In genomic region chr1:118311622-118312326, GRCm38 (mm10) we compare ENCODE assay signal across 8 mouse cellular contexts. TPM values are rescaled to one million over a fixed set of nuclear protein-coding genes. Genes with fewer than 3 reads are reported as not detected.
DNase-seq lines count a peak whose midpoint lies in the region; ATAC-seq and TF ChIP-seq lines count a peak whose summit lies in the region.

Gene Tsn (minus strand): TSS chr1:118311739.

- 51% methylated on average over 12 of the region's 12 CpGs for WGBS in kidney, embryonic 16.5 days
- WGBS in intestine, embryonic 14.5 days, result 53% methylated on average over 12 of the region's 12 CpGs
- 27% methylated on average over 12 of the region's 12 CpGs for WGBS in lung, postnatal 0 days
- 50% methylated on average over 12 of the region's 12 CpGs for WGBS in stomach, embryonic 14.5 days

- peak within 1 kb of the TSS; percentile 89 for H3K9ac ChIP-seq in kidney, embryonic 16.5 days (replicated peaks; ENCODE audit: low read length)
- H3K9ac ChIP-seq in intestine, embryonic 14.5 days (ENCODE audit: low read length), result peak within 1 kb of the TSS; percentile 78
- H3K9ac ChIP-seq in lung, postnatal 0 days (replicated peaks; ENCODE audit: low read depth), result peak within 1 kb of the TSS; percentile 87
- H3K9ac ChIP-seq in stomach, embryonic 14.5 days (replicated peaks; ENCODE audit: low read depth, low read length), result peak within 1 kb of the TSS; percentile 89

- peak within 1 kb of the TSS; percentile 95 for H3K27ac ChIP-seq in kidney, embryonic 16.5 days (ENCODE audit: low read length)
- peak within 1 kb of the TSS; percentile 92 for H3K27ac ChIP-seq in intestine, embryonic 14.5 days (ENCODE audit: low read depth)
- peak within 1 kb of the TSS; percentile 96 for H3K27ac ChIP-seq in lung, postnatal 0 days (ENCODE audit: low read length)
- H3K27ac ChIP-seq in stomach, embryonic 14.5 days (ENCODE audit: low read length), result peak within 1 kb of the TSS; percentile 92

- TF ChIP-seq CTCF in lung, postnatal 0 days (IDR thresholded peaks at IDR 0.05), result no peak

- no peaks in the 10 kb centered on the region for H3K27me3 ChIP-seq in kidney, embryonic 16.5 days (ENCODE audit: insufficient read depth, low read length)
- H3K27me3 ChIP-seq in intestine, embryonic 14.5 days (replicated peaks; ENCODE audit: control insufficient read depth, insufficient read depth, low read length), result no peaks in the 10 kb centered on the region
- no peaks in the 10 kb centered on the region for H3K27me3 ChIP-seq in lung, postnatal 0 days (replicated peaks; ENCODE audit: insufficient read depth, low read length)
- H3K27me3 ChIP-seq in stomach, embryonic 14.5 days (ENCODE audit: control insufficient read depth, insufficient read depth, low read length), result no peaks in the 10 kb centered on the region

- H3K4me1 ChIP-seq in kidney, embryonic 16.5 days (ENCODE audit: insufficient read depth, low read length), result peaks cover 8% of the 10 kb centered on the region
- H3K4me1 ChIP-seq in intestine, embryonic 14.5 days (replicated peaks; ENCODE audit: control insufficient read depth, insufficient read depth, low read length), result peaks cover 11% of the 10 kb centered on the region
- H3K4me1 ChIP-seq in lung, postnatal 0 days (ENCODE audit: insufficient read depth, low read depth, low read length), result no peaks in the 10 kb centered on the region
- H3K4me1 ChIP-seq in stomach, embryonic 14.5 days (ENCODE audit: control insufficient read depth, insufficient read depth, low read length), result peaks cover 7% of the 10 kb centered on the region; the same call in 1 of the 2 replicates

- 0 out of 2 replicates have a peak, but pooled peaks have one; percentile 43 for TF ChIP-seq EP300 in lung, postnatal 0 days (IDR thresholded peaks at IDR 0.05)

- H3K4me2 ChIP-seq in kidney, embryonic 16.5 days (replicated peaks; ENCODE audit: low read depth, low read length), result peak within 1 kb of the TSS; percentile 81
- H3K4me2 ChIP-seq in intestine, embryonic 14.5 days (ENCODE audit: low read length), result peak within 1 kb of the TSS; percentile 83
- H3K4me2 ChIP-seq in lung, postnatal 0 days (replicated peaks; ENCODE audit: low read depth, low read length), result peak within 1 kb of the TSS; percentile 59
- H3K4me2 ChIP-seq in stomach, embryonic 14.5 days (replicated peaks; ENCODE audit: low read depth, low read length), result peak within 1 kb of the TSS; percentile 76

- 0 out of 2 replicates have a peak, but pooled peaks have one; percentile 18 for ATAC-seq in kidney, embryonic 16.5 days (ENCODE audit: low FRiP score, low TSS enrichment)
- peak; percentile 21; the same call in 1 of the 2 replicates for ATAC-seq in intestine, embryonic 14.5 days (replicated peaks; ENCODE audit: low FRiP score, low TSS enrichment, low read depth)
- peak; percentile 40 for ATAC-seq in lung, postnatal 0 days
- ATAC-seq in stomach, embryonic 14.5 days (ENCODE audit: insufficient number of reproducible peaks, insufficient read depth, low FRiP score, low read depth), result 0 out of 2 replicates have a peak, but pooled peaks have one; percentile 12

- H3K36me3 ChIP-seq in kidney, embryonic 16.5 days (ENCODE audit: insufficient read depth, low read length), result peaks cover 9% of the 10 kb centered on the region
- H3K36me3 ChIP-seq in intestine, embryonic 14.5 days (ENCODE audit: control insufficient read depth, insufficient read depth, low read length), result peaks cover 13% of the 10 kb centered on the region; the same call in 1 of the 2 replicates
- H3K36me3 ChIP-seq in lung, postnatal 0 days (ENCODE audit: insufficient read depth, low read length), result 0 out of 2 replicates have a peak, but pooled peaks cover 1% of the 10 kb centered on the region
- peaks cover 10% of the 10 kb centered on the region for H3K36me3 ChIP-seq in stomach, embryonic 14.5 days (ENCODE audit: control insufficient read depth, insufficient read depth, low read length)

- peak within 1 kb of the TSS; percentile 96 for H3K4me3 ChIP-seq in kidney, embryonic 16.5 days (ENCODE audit: low read length)
- H3K4me3 ChIP-seq in intestine, embryonic 14.5 days (ENCODE audit: low read depth, low read length), result peak within 1 kb of the TSS; percentile 70
- H3K4me3 ChIP-seq in lung, postnatal 0 days (ENCODE audit: low read depth, low read length), result peak within 1 kb of the TSS; percentile 89
- peak within 1 kb of the TSS; percentile 90 for H3K4me3 ChIP-seq in stomach, embryonic 14.5 days (ENCODE audit: low read depth, low read length)

- no peak for DNase-seq in kidney, adult 9 months
- no peak for DNase-seq in adrenal gland, postnatal 14 days
- DNase-seq in gastrocnemius, postnatal 10 days, result no peak
- DNase-seq in intestine, embryonic 14.5 days (ENCODE audit: low spot score), result no peak
- DNase-seq in lung, postnatal 0 days (ENCODE audit: low spot score), result peak; percentile 68
- no peak for DNase-seq in urinary bladder, postnatal 25 days (ENCODE audit: low spot score)

- H3K9me3 ChIP-seq in kidney, embryonic 16.5 days (ENCODE audit: low read length), result no peaks in the 10 kb centered on the region
- no peaks in the 10 kb centered on the region for H3K9me3 ChIP-seq in intestine, embryonic 14.5 days (ENCODE audit: control insufficient read depth, low read length)
- no peaks in the 10 kb centered on the region for H3K9me3 ChIP-seq in lung, postnatal 0 days (ENCODE audit: low read length)
- no peaks in the 10 kb centered on the region for H3K9me3 ChIP-seq in stomach, embryonic 14.5 days (ENCODE audit: control insufficient read depth, low read depth, low read length)

RNA-seq across cellular contexts. Expression of gene Tsn, which starts in this region (rescaled TPM):
- 288 and 291 TPM in 2 replicates for polyA plus RNA-seq in kidney, embryonic 16.5 days (2015; fragmentation: Nextera tagmentation; extraction: Ambion mirVana)
- total RNA-seq in adrenal gland, postnatal 14 days (2021), result 94.0 and 114 TPM in 2 replicates
- total RNA-seq in gastrocnemius, postnatal 10 days (2021), result 10 to 100 TPM; 68.5 to 72.0 TPM
- polyA plus RNA-seq in intestine, embryonic 14.5 days (2014; fragmentation: Nextera tagmentation; extraction: Ambion mirVana), result 287 and 302 TPM in 2 replicates
- 226 and 232 TPM in 2 replicates for polyA plus RNA-seq in lung, postnatal 0 days (2015; fragmentation: Nextera tagmentation; extraction: Ambion mirVana)
- polyA plus RNA-seq in stomach, embryonic 14.5 days (2014; fragmentation: Nextera tagmentation; extraction: Ambion mirVana), result 290 and 302 TPM in 2 replicates
